Mouse (Mus musculus): ENCODE measurements around the gene Agr2. TPM values are rescaled to one million over a fixed set of nuclear protein-coding genes. Genes with fewer than 3 reads are reported as not detected.

The Agr2 gene
- not detected for polyA plus RNA-seq (2017; shearing (Covaris generic))

DNA sequence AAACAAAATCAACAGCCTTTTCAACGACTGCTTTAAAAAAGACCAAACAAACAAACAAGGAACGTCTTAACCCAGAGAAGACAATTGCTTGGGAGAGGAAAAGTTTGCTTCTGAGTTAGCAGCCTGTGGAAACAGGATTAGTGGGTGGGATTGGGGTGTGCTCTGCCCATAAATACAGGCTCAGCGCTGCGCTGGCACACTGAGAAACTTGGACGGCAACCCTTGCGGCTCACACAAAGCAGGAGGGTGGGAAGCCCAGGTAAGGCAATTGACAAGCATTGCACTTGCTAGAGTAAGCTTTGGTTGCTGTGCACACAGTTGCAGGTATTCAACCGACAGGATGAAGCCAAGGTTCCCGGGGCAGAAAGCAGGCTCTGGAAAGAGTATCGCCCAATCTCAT lies at the start of gene Agr2:
Agr2 (plus strand) TSS at position 197 of the 400 bp plus-strand sequence.
- ATAC-seq, result no peak

DNA sequence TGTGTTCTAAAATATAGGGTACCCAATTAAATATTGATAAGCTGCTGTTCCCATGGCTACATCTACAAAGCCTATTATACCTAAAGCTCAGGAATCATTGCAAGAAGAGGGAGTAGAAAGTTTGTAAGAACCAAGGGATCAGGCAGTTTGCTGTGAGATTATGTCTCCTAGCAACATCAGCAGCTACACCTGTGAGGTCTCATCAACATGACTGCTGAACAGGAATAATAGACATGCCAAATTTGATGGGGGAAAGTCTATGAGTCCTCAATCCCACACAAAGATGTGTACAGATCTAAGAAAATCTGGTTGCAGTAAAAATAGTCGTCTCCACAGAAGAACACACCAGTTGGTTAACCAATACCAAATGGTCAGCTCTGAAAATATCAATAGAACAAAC lies 41.0 kb upstream of the Agr2 start:
- ATAC-seq, result no peak

- peak; percentile 88 for ATAC-seq
Observed at GRCm38 (mm10) chr12:35957235-35957634, 35.5 kb upstream of the Agr2 start.

- ATAC-seq, result no peak
Observed at GRCm38 (mm10) chr12:35966098-35966767, 26.5 kb upstream of the Agr2 start.

GRCm38 (mm10) chr12:35966768-35967141 lies 26.0 kb upstream of the Agr2 start:
- ATAC-seq, result no peak

GRCm38 (mm10) chr12:35975898-35976297 lies 16.8 kb upstream of the Agr2 start:
- no peak for ATAC-seq

- no peak for ATAC-seq
Observed at GRCm38 (mm10) chr12:35977633-35978246, 15.0 kb upstream of the Agr2 start.

DNA sequence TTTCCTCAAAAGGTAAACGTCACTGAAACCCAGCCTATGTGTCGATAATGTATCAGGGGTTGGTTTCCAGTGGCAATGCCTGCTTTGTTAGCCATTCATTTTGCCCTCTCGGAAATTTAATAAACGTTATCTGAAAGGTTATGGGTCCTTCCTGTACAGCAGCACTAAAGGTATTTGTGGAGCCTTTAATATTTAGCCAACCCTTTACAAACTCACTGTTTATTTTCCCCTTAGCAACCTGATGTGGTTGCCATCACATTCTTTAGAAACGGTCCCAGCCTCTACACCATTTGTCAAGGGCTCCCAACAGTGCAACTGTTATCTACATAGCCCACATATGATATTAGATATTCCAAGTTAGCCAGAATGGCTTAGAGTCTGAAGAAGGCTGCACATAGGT lies 13.1 kb upstream of the Agr2 start:
- no peak for ATAC-seq

DNA sequence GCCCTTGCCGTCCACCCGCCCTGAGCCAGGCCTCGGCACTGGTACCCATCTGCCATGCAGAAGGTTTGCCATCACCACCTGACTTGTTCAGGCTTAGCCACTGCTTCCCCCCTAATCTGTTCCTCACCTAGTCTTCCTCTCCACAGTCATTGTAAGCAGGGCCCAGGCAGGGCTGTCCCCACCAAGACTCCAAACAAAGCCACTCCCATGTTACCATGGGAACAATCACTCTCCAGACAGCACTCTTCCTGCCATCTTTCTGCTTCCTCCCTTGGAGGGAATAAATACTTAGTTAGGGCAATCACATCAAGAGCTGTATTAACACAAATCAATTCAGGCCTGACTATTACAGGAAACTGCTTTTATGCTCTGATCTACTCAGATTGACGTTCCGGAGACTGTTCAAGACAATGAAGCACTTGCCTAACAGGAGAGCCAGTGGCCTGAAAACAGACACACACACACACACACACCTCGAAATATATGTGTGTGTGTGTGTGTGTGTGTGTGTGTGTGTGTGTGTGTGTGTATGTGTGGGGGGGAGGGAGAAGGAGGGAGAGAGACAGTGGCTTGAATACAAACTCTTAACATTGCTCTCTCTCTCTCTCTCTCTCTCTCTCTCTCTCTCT lies 10.9 kb upstream of the Agr2 start:
- no peak for ATAC-seq

- ATAC-seq, result peak; percentile 61
Observed at GRCm38 (mm10) chr12:35983472-35983871, 9.2 kb upstream of the Agr2 start.

DNA sequence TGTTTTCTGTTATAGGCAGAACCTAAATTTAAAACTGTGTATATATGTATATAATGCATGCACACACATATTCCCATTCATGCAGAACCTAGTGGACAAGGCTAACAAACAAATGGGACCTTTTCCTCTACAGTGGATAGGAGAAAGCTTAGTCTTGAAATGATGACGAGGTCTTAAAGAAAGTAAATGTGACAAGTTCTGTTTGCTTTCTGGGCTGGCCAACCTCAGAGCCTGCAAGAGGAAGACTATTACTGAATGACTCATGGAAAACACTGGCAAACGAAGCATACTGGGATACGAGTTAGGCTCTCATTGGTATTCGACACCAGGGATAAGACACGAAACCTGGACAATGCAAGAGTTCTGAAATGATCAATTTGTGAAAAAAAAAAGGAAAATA lies 8.0 kb upstream of the Agr2 start:
- ATAC-seq, result no peak

GRCm38 (mm10) chr12:35993583-35993982 lies 876 bp downstream of the Agr2 start:
- no peak for ATAC-seq

DNA sequence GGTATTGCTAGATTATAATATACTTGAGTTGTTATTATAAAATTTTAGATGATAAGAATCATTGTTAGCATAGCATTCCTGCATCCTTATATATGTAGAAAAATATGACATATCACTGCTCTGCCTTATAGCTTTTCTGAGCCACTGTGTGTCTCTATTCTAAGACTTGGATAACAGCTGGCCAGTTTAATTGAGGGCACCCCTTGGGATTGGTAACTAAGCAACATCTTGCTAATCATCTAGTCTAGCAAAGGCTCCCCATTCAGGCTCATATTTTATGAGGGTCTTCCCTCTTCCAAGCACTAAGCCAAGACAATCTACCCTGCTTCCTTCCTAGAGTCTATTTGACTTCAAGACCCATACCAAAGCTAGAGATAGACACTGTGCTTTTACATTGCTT lies 1.4 kb downstream of the Agr2 start:
- no peak for ATAC-seq

DNA sequence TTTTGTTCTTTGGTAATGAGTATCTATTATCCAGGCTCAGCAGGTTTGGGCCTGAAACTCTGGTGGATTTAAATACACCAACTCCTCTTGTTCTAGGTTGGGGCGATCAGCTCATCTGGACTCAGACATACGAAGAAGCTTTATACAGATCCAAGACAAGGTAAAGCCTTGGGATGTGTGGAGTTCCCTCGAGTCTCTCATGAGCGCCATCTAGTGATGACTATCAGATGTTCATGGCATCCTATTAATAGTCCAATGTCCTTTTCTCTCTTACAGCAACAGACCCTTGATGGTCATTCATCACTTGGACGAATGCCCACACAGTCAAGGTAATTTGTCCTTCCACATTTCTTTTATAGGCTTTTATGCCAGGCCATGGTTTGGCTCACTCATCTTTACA lies 3.1 kb downstream of the Agr2 start:
- ATAC-seq, result peak; percentile 64

DNA sequence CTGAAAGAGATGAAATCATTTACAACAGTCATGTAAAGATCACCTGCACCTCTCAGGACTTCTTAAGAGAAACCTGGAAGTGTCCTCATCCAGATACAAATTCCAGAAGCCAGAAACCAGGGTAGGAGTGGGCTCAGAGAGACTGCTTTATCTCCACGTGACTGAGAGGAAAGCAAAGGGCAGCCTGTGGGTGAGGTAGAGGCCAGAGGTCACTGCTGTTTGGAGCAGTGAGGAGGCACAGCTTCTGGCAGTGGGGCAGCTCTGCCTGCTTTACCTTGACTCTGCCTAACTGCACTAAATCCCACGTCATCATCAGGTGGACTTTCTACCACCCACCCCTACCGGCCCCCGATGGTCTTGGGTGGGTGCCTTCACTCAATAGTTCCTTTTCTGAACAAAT lies 12.0 kb downstream of the Agr2 start:
- ATAC-seq, result no peak

DNA sequence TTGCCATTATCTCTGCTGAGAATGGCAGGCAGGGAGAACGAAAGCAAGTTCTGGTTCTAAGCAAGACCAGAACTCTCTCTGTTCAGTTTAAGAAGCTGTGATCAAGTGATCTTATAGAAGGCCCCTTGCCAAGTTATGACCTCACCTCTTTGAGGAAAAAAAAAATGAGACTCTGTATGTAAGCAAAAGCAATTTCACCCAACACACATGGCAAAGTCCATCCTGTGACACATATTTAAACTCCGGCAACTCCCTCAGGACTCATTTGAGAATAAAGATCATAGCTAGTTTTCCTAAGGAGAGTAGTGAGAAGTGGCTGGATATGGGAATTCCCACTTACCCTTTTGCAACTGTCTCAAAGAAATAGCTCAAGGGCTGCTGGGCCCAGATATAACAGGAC lies 14.9 kb downstream of the Agr2 start:
- no peak for ATAC-seq

- ATAC-seq, result no peak
Observed at GRCm38 (mm10) chr12:36008364-36009047, 15.8 kb downstream of the Agr2 start.

DNA sequence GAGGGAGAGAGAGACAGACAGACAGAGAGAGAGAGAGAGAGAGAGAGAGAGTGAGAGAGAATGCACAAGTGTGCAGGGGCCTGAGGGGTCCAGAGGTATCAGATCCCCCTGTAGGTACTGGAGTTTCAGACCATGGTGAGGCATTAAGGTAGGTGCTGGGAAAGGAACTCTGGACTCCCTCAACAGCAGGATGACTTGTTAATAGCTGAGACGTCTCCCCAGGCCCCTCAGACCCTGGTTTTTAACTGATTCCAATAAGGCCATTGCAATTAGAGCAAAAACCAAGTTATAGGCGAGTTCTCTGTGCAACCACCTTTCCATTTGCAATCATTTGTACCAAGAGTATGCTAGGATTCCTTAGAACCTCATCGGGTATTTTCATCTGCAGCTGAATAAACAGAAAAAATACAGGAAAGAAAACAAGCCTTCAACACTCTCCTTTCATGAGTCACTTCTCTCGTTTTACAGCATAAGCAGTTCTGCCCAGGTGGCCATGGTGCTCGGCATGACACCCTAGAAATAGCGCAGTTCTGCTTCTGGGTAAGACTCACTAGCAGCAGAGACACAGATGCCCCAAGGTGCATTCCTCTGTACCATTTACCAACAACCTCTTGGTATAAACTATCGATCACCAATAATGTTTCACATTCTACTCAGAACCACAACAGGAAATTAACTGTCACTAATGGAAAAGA lies 20.7 kb downstream of the Agr2 start:
- ATAC-seq, result no peak

GRCm38 (mm10) chr12:36017791-36018190 lies 25.1 kb downstream of the Agr2 start:
- ATAC-seq, result no peak

DNA sequence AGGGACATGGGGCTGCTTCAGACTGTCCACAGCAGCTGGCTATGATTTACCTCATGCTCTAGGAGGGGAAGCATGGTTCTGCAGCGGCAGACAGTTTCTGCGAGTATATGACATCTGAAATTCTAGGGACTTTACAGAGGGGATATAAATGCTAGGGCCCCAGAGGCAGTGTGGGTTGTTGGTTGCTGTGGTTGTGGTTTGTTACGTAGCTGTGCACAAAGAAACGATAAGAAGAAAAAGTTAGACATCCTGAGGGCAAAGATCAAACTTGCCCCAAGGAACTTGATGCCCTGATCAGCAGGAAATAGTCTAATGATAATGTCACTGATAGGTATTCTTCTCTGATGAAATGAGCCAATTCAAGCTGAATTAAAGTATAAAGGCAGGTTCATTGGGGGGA lies 26.9 kb downstream of the Agr2 start:
- ATAC-seq, result peak; percentile 93

DNA sequence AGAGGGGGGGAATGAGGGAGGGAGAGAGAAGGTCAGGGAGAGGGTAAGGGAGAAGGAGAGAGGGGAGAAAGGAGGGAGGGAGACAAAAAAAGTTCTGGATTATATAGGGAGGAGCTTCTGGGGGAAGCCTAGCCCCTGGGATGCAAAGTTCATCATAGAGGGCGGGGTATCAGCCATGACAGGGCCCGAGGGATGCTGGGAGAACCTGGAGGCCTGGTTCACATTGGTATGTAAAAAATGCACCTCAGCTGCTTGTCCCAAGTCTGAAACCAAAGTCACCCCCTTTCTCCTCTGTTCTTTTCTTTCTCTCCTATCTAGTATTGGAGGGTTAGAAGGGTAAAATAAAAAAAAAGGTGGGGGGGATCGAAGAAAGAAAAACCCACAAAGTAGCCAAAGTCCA lies 27.4 kb downstream of the Agr2 start:
- no peak for ATAC-seq

GRCm38 (mm10) chr12:36020710-36021109 lies 28.0 kb downstream of the Agr2 start:
- no peak for ATAC-seq

GRCm38 (mm10) chr12:36026126-36026525 lies 33.4 kb downstream of the Agr2 start:
- ATAC-seq, result no peak

All from inflammation-experienced regulatory T-cells, adult 6 months (primary cell).